Mouse (Mus musculus) mesoderm, embryonic 11.5 days (tissue): ENCODE data around the gene Ppan.

ENCODE experiments used
- DNase-seq: peaks from one replicate; pipeline ENCODE4 v3.0.0-alpha.2; 2012; ENCODE audit warnings: low read depth, low spot score

Ppan gene

DNA sequence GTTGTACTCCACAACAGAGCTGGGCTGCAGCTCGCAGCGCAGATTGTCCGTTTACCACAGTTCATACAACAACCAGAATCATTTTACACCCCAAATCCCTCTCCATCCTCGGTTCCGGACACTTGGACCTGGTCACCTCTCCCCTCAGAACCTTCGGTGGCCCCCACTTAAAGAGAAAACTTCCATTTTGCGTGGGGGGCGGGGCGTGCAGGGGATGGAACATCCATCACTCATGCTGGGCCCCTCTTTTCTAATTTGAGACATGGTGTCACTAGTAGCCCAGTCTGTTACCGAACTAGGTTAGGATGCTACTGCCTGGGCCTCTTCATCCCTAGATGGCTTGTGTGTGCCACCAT is 9.3 kb upstream of the Ppan start:
- DNase-seq = no peak

GRCm38 (mm10) chr9:20879097-20879792 is 8.7 kb upstream of the Ppan start, which contains the start of gene Angptl6:
Gene Angptl6 (minus strand): TSS chr9:20879727.
- DNase-seq = no peak

- no peak for DNase-seq
Measured at GRCm38 (mm10) chr9:20886563-20886962, 1.4 kb upstream of the Ppan start.

GRCm38 (mm10) chr9:20887191-20887590 is 784 bp upstream of the Ppan start:
- DNase-seq = no peak

DNA sequence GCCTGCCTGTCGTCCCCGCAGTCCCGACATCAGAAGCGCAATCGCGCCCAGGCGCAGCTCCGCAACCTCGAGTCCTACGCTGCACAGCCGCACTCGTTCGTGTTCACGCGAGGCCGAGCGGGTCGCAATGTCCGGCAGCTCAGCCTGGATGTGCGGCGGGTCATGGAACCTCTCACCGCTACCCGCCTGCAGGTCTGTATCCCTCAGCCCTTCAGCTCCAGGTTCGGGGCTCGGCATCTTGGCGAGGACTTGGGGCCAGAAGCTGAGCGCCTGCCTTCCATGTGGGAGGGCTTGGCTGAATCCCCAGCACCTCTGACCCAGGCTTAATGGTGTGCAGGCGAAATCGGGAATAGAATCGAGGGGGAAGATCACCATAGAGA is 401 bp downstream of the Ppan start:
- DNase-seq = no peak

- no peak for DNase-seq
Measured at GRCm38 (mm10) chr9:20889185-20890141, 1.5 kb downstream of the Ppan start.

- DNase-seq = no peak
Measured at GRCm38 (mm10) chr9:20890411-20890810, 2.4 kb downstream of the Ppan start.

- DNase-seq = no peak
Measured at GRCm38 (mm10) chr9:20891339-20892103, 3.5 kb downstream of the Ppan start.

GRCm38 (mm10) chr9:20892104-20892653 is 4.2 kb downstream of the Ppan start:
- DNase-seq = no peak

GRCm38 (mm10) chr9:20893069-20893468 is 5.1 kb downstream of the Ppan start:
- no peak for DNase-seq

DNA sequence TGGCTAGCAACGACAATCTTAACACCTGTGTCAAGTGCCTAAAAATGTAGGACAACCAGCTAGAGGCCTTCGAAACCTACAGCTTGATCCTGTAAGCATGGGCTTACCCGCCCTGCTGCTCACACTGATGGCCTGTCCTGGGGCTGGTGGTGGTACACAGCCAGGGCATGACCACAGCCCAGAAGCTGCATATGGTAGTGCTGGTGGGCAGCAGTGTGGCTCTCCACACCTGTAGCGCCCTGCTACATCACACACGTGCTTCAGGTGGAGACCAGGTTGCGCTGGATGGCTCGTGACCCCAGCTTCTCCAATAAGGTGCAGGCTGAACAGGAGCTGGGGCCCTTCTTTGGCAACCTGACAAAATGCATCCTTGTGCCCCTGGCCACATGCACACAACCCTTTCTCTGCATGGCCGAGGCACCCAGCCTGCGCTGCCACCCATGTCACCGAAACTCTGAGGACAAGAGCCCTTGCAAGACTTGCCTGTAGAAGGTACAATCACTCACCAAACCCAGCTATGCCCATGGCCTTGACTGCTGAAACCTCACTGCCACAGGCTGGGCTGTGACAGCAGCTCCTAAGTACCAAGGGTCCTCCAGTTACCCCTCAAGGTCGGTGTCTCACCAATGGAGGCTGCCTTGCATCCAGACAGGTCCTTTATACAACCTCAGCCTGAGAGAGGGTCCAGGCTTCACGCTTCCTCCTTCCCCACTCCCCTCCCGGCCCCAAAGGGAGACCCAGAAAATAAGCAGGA is 5.8 kb downstream of the Ppan start:
- no peak for DNase-seq

DNA sequence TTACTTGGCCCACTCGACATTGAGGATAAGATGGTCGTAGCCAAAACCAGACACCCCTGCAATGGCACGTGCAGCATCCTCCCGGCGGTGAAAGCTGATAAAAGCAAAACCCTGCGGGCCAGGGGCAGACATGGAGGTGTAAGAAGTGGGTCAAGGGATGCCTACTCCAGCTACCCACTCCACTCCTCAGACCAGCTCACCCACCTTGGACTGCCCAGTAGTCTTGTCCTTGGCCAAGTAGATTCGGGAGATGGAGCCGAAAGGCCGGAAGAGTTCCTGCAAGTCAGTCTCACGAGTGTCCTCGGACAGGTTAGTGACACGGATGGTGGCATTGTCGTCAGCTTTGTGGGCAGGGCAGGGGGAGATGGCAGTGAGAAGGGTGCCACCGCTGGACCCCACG is 6.7 kb downstream of the Ppan start:
- DNase-seq = no peak

GRCm38 (mm10) chr9:20895382-20895781 is 7.4 kb downstream of the Ppan start:
- no peak for DNase-seq

GRCm38 (mm10) chr9:20897736-20898510 is 9.9 kb downstream of the Ppan start:
- no peak for DNase-seq

- DNase-seq = peak; percentile 89
Measured at GRCm38 (mm10) chr9:20898511-20899073, 10.6 kb downstream of the Ppan start, which contains the start of gene Eif3g. Gene Eif3g (minus strand): TSS chr9:20898623.

GRCm38 (mm10) chr9:20901466-20902173 is 13.6 kb downstream of the Ppan start:
- DNase-seq = peak; percentile 49

GRCm38 (mm10) chr9:20902174-20902491 is 14.2 kb downstream of the Ppan start:
- DNase-seq = no peak

DNA sequence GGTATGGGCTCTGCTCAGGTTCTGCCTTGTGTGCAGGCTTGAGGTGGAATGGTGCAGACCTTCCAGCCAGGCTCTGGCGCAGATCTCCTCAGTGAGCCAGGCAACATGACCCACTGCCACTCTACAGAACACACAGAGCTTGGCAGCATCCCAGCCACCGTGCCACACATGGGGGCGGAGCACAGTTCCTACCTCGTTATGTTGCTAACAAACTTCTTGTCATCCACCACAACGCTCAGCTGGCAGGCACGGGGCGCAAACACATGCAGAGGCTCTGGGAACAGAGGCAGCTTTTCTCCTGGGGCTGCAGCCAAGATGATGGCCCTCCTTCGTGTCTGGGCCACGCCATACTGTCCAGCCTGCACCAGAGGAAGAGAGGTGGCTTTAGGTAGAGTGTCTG is 22.0 kb downstream of the Ppan start:
- no peak for DNase-seq

DNA sequence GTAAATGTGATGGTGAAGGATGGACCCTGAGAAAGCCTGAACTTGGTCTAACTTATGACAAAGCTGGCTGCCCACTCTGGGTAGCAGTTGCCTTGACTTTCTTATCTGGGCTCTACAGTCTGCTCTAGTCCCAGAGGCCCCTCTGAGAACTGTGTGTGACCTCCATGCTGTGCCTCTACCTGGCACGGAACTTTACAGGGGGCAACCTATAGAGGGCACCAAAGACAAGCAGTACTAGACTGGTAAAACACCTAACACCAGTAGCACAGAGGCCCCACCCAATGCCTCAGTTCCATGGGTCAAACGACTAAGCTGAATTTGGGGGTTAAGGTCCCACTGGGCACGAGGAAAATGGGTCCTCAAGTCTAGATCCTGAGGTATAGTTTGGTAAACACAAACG is 28.2 kb downstream of the Ppan start:
- DNase-seq = no peak
